Mouse (Mus musculus) E14TG2a.4 (cell line): ENCODE data around the gene Gpn1.

Experiments
- CTCF ChIP-seq: conservative IDR thresholded peaks from 2 replicates; pipeline ENCODE4 v1.5.1; 2014; ENCODE audit warnings: low read length
- NANOG ChIP-seq: IDR thresholded peaks from 2 replicates; pipeline ENCODE4 v1.6.1; 2014; ENCODE audit warnings: borderline replicate concordance, low read length, mixed read lengths
- POU5F1 ChIP-seq: IDR thresholded peaks from 2 replicates; pipeline ENCODE4 v1.6.1; 2014; ENCODE audit warnings: low read length, borderline replicate concordance

DNA sequence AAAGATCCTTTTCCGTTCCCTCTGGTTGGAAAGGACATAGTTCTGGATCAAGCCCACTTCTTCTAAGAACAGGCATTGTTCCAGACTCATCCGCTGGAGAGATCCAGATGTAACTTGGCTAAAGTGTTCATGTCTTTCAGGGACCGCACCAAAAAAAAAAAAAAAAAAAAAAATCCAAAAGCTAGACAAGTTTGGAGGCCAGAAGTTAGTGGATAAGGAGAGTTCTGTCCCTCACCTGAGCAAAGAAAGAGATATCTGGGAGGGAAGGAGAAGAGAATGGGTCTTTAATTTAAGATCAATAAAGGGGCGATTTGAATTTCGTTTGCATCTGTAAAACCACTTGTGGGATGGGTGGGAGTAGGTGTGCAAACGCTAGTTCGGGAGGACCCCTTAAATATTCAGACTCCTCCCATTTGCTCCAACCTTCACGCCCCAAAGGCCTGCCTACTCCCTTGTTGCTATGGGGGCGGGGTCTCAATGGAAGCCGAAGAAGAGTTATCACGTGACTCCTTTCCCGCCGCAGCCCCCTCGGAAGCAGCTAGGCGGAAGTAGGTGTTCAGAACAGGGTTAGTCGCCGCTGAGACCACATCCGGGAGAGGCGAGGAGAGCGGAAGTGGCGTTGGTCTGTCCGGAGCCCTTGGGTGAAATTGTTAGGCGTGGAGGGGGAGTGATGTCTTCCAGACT is 42.5 kb upstream of the Gpn1 start, which contains the start of gene Zfp512:
- no peak for TF ChIP-seq CTCF
- TF ChIP-seq NANOG, result no peak
- no peak for TF ChIP-seq POU5F1
